Mouse (Mus musculus): ENCODE measurements at regions not wholly inside any gene's neighbourhood (a gene's known extent, or its start where the extent isn't known, plus 50 kb on each side); places are given as distances from the start of the nearest gene placed in this dataset.

DNA sequence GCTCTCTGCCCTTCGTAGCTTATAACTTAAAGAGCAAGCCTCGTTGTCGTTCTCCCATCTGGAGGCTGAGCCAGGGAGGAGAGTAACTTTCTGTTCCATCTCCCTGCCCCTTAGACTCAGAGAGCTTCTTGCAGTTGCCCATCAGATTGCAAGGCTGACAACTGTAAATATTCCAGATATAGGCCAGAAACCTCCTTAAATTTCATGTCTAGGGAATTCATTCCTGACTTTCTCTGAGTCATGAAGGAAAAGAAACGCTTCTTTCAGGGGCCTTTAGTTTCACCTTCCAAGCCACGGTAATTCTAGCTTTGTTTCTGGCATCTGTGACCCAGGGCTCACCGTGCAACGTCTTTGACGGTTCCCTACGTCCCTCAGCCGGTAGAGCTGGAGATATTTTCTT, 220.0 kb upstream of the Srek1ip1 start:
- Histone ChIP-seq H3K36me3 (ENCODE audit: control insufficient read depth, insufficient read depth, low read length) (no peaks in the 10 kb centered on the region), H3K4me3 (ENCODE audit: low read depth, low read length) (no peak overlapping the region), H3K9me3 (ENCODE audit: control insufficient read depth, low read length) (no peaks in the 10 kb centered on the region), H3K27ac (ENCODE audit: low read depth, low read length) (no peak overlapping the region), H3K27me3 (ENCODE audit: control insufficient read depth, insufficient read depth, low read length) (no peaks in the 10 kb centered on the region), H3K4me1 (replicated peaks; ENCODE audit: control insufficient read depth, insufficient read depth, low read length) (no peaks in the 10 kb centered on the region), H3K4me2 (ENCODE audit: low read depth, low read length, severe bottlenecking) (no peak overlapping the region), H3K9ac (ENCODE audit: low read length) (no peak overlapping the region)
- 75% methylated on average over 10 of the region's 10 CpGs for WGBS
- ATAC-seq (replicated peaks; ENCODE audit: low FRiP score) = no peak
- DNase-seq (ENCODE audit: low spot score) = no peak

DNA sequence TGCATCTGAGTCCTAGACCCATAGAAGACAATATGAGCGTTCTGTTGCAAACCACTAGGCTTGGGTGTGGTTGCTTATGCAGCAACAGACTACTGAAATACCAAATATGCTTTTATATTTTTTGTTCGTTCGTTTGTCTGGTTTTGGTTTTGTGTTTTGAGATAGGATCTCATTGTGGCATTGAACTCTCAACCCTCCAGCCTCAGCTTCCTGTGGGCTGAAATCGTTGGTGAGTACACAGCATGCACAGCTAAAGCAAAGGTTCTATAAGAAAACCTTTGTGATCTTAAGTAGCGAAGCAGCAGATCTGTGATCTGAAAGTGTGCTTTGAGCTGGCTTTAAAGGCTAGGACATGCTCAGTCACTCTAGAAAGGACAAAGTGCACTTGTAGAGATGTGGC, 217.9 kb upstream of the Srek1ip1 start:
- ATAC-seq (replicated peaks; ENCODE audit: low FRiP score) = no peak
- no peak overlapping the region for H3K4me2 ChIP-seq (ENCODE audit: low read depth, low read length, severe bottlenecking)
- no peak overlapping the region for H3K4me3 ChIP-seq (ENCODE audit: low read depth, low read length)
- no peaks in the 10 kb centered on the region for H3K4me1 ChIP-seq (replicated peaks; ENCODE audit: control insufficient read depth, insufficient read depth, low read length)
- no peak overlapping the region for H3K9ac ChIP-seq (ENCODE audit: low read length)
- no peaks in the 10 kb centered on the region for H3K27me3 ChIP-seq (ENCODE audit: control insufficient read depth, insufficient read depth, low read length)
- 89% methylated on average over 5 of the region's 5 CpGs for WGBS
- no peaks in the 10 kb centered on the region for H3K9me3 ChIP-seq (ENCODE audit: control insufficient read depth, low read length)
- DNase-seq (ENCODE audit: low spot score) = no peak
- H3K36me3 ChIP-seq (ENCODE audit: control insufficient read depth, insufficient read depth, low read length) = no peaks in the 10 kb centered on the region
- H3K27ac ChIP-seq (ENCODE audit: low read depth, low read length) = no peak overlapping the region

GRCm38 (mm10) chr13:104576188-104576789, 216.0 kb upstream of the Srek1ip1 start:
- no peak for DNase-seq (ENCODE audit: low spot score)
- no peaks in the 10 kb centered on the region for H3K27me3 ChIP-seq (ENCODE audit: control insufficient read depth, insufficient read depth, low read length)
- 0 out of 2 replicates have a peak, but pooled peaks have one; percentile 25 for ATAC-seq (replicated peaks; ENCODE audit: low FRiP score)

DNA sequence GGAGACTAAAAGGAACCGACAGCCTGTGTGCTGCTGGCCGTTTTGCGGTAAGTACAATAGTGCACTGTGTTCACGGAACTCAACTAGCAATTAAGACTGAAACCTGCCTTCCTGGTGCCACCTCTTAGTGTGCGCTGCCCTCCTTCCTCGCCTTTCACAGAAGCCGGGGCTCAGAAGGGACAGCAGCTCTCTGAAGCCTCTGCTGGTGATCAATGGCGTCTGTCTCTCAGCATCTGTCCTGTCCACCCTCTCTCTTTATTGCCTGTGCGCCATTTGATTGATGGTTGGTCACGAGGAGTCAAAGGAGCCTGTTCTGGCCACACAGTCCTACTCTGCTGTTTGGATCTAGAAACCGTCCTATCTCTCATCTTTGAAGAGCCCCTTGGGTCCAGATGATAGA, 214.4 kb upstream of the Srek1ip1 start:
- 83% methylated on average over 11 of the region's 11 CpGs for WGBS
- H3K4me3 ChIP-seq (ENCODE audit: low read depth, low read length) = no peak overlapping the region
- H3K9ac ChIP-seq (ENCODE audit: low read length) = no peak overlapping the region
- no peaks in the 10 kb centered on the region for H3K36me3 ChIP-seq (ENCODE audit: control insufficient read depth, insufficient read depth, low read length)
- ATAC-seq (replicated peaks; ENCODE audit: low FRiP score) (no peak), DNase-seq (ENCODE audit: low spot score) (no peak)
- no peak overlapping the region for H3K4me2 ChIP-seq (ENCODE audit: low read depth, low read length, severe bottlenecking)
- no peaks in the 10 kb centered on the region for H3K27me3 ChIP-seq (ENCODE audit: control insufficient read depth, insufficient read depth, low read length)
- no peaks in the 10 kb centered on the region for H3K4me1 ChIP-seq (replicated peaks; ENCODE audit: control insufficient read depth, insufficient read depth, low read length)
- no peak overlapping the region for H3K27ac ChIP-seq (ENCODE audit: low read depth, low read length)
- H3K9me3 ChIP-seq (ENCODE audit: control insufficient read depth, low read length) = no peaks in the 10 kb centered on the region

More at GRCm38 (mm10) chr13:104576188-104576789, 216.0 kb upstream of the Srek1ip1 start:
- Histone ChIP-seq H3K4me3 (ENCODE audit: low read depth, low read length) (no peak overlapping the region), H3K9ac (ENCODE audit: low read length) (no peak overlapping the region), H3K9me3 (ENCODE audit: control insufficient read depth, low read length) (no peaks in the 10 kb centered on the region), H3K4me1 (replicated peaks; ENCODE audit: control insufficient read depth, insufficient read depth, low read length) (no peaks in the 10 kb centered on the region), H3K4me2 (ENCODE audit: low read depth, low read length, severe bottlenecking) (no peak overlapping the region), H3K27ac (ENCODE audit: low read depth, low read length) (no peak overlapping the region), H3K36me3 (ENCODE audit: control insufficient read depth, insufficient read depth, low read length) (no peaks in the 10 kb centered on the region)
- 72% methylated on average over 10 of the region's 10 CpGs for WGBS

- Histone ChIP-seq H3K4me2 (ENCODE audit: low read depth, low read length, severe bottlenecking) (no peak overlapping the region), H3K27ac (ENCODE audit: low read depth, low read length) (no peak overlapping the region), H3K27me3 (ENCODE audit: control insufficient read depth, insufficient read depth, low read length) (no peaks in the 10 kb centered on the region), H3K4me3 (ENCODE audit: low read depth, low read length) (no peak overlapping the region), H3K9ac (ENCODE audit: low read length) (no peak overlapping the region), H3K9me3 (ENCODE audit: control insufficient read depth, low read length) (no peaks in the 10 kb centered on the region), H3K4me1 (replicated peaks; ENCODE audit: control insufficient read depth, insufficient read depth, low read length) (no peaks in the 10 kb centered on the region), H3K36me3 (ENCODE audit: control insufficient read depth, insufficient read depth, low read length) (no peaks in the 10 kb centered on the region)
- ATAC-seq (replicated peaks; ENCODE audit: low FRiP score) (no peak), DNase-seq (ENCODE audit: low spot score) (no peak)
- 62% methylated on average over 9 of the region's 9 CpGs for WGBS
These were observed 211.5 kb upstream of the Srek1ip1 start for GRCm38 (mm10) chr13:104580686-104581350.
